Mouse (Mus musculus) lung, embryonic 14.5 days (tissue): ENCODE measurements around the gene Thg1l. TPM values are rescaled to one million over a fixed set of nuclear protein-coding genes. Genes with fewer than 3 reads are reported as not detected.

Experiments used
- ATAC-seq: fragments of 200-750 bp; cut with Nextera tagmentation; 2 replicates; pipeline ENCODE4 v1.8.0; 2017; ENCODE audit warnings: mild to moderate bottlenecking, moderate TSS enrichment, moderate library complexity; ENCODE audit not compliant: insufficient read depth
- DNase-seq: peaks from one replicate; pipeline ENCODE4 v3.0.0-alpha.2; 2015
- H3K27ac ChIP-seq: fragments of 300-500 bp; sonication (generic); 2 replicates; pipeline ENCODE4 v1.5.1; 2014; ENCODE audit warnings: low read depth, mild to moderate bottlenecking, moderate library complexity
- H3K27me3 ChIP-seq: fragments of 300-500 bp; sonication (generic); 2 replicates; pipeline ENCODE4 v1.6.1; 2014; ENCODE audit warnings: low read length, control low read depth; ENCODE audit not compliant: insufficient read depth
- H3K36me3 ChIP-seq: fragments of 300-500 bp; sonication (generic); 2 replicates; pipeline ENCODE4 v1.6.1; 2014; ENCODE audit warnings: control low read depth; ENCODE audit not compliant: insufficient read depth
- H3K4me1 ChIP-seq: fragments of 300-500 bp; sonication (generic); 2 replicates; pipeline ENCODE4 v1.6.1; 2014; ENCODE audit warnings: antibody characterized with exemption, control low read depth; ENCODE audit not compliant: insufficient read depth
- H3K4me2 ChIP-seq: fragments of 300-500 bp; sonication (generic); 2 replicates; pipeline ENCODE4 v1.6.1; 2014; ENCODE audit warnings: mild to moderate bottlenecking
- H3K4me3 ChIP-seq: fragments of 300-500 bp; sonication (generic); 2 replicates; pipeline ENCODE4 v1.5.1; 2014; ENCODE audit warnings: low read depth, low read length
- H3K9ac ChIP-seq: fragments of 300-500 bp; sonication (generic); 2 replicates; pipeline ENCODE4 v1.6.1; 2014
- H3K9me3 ChIP-seq: fragments of 300-500 bp; sonication (generic); 2 replicates; pipeline ENCODE4 v1.6.1; 2016; ENCODE audit warnings: low read depth, low read length, control low read depth
- CTCF ChIP-seq: IDR thresholded peaks from 2 replicates; pipeline ENCODE4 v1.5.1; 2016; ENCODE audit warnings: antibody characterized with exemption, low read depth
- WGBS: fragments of 180-500 bp; shearing (Covaris S2); extraction: QIAGEN DNeasy Blood & Tissue Kit; methylation state at CpG from one replicate; pipeline ENCODE4 v1.1.7; 2014; 5-methylcytosine and 5-hydroxymethylcytosine counted together
- polyA plus RNA-seq: library from polyadenylated mRNA; unstranded; fragments of >200 nt; fragmentation: Nextera tagmentation; extraction: Ambion mirVana; gene quantifications from 2 replicates; pipeline ENCODE4 v1.2.1, GENCODE M21; 2014

Thg1l gene
- polyA plus RNA-seq, 1 experiment from 2014 or later, result 11.6 TPM

GRCm38 (mm10) chr11:45897392-45897791, 57.9 kb downstream of the Thg1l start:
- Histone ChIP-seq H3K9me3 (no peaks in the 10 kb centered on the region), H3K9ac (no peak overlapping the region), H3K4me2 (no peak overlapping the region), H3K27ac (no peak overlapping the region), H3K36me3 (peaks cover 76% of the 10 kb centered on the region), H3K4me1 (no peaks in the 10 kb centered on the region), H3K4me3 (no peak overlapping the region), H3K27me3 (no peaks in the 10 kb centered on the region)
- 85% methylated on average over 2 of the region's 2 CpGs for WGBS
- DNase-seq (no peak), ATAC-seq (no peak)
- TF ChIP-seq CTCF, result no peak

Other genes starting within 250 kb of the Thg1l start
- gene Clint1, start 103.4 kb downstream of the Thg1l start, polyA plus RNA-seq, result 67.9 and 72.7 TPM in 2 replicates
- gene Lsm11, start 10.6 kb downstream of the Thg1l start, polyA plus RNA-seq, result 9.9 and 10.0 TPM in 2 replicates
- 0.09 and 0.12 TPM in 2 replicates for gene Sox30, start 24.8 kb upstream of the Thg1l start, polyA plus RNA-seq
- 4.9 and 6.1 TPM in 2 replicates for gene Gm12166, start 96.8 kb upstream of the Thg1l start, polyA plus RNA-seq
- 25.4 and 27.0 TPM in 2 replicates for gene Adam19, start 100.5 kb upstream of the Thg1l start, polyA plus RNA-seq
- 1.5 and 1.8 TPM in 2 replicates for gene Nipal4, start 211.0 kb upstream of the Thg1l start, polyA plus RNA-seq